Mouse (Mus musculus) brain, embryonic 14.5 days (tissue): ENCODE results near the gene Itga3.

Experiments used
- CTCF ChIP-seq: fragments of 200-500 bp; IDR thresholded peaks from 2 replicates; pipeline ENCODE4 v1.5.1; 2012; ENCODE audit warnings: inconsistent platforms, mild to moderate bottlenecking, moderate library complexity, borderline replicate concordance; ENCODE audit not compliant: insufficient read depth, insufficient read length; ENCODE audit errors: extremely low read depth
- POLR2A ChIP-seq: fragments of 200-500 bp; IDR thresholded peaks from 2 replicates; pipeline ENCODE4 v1.6.1; 2012; ENCODE audit warnings: mild to moderate bottlenecking, inconsistent platforms, borderline replicate concordance; ENCODE audit not compliant: poor library complexity, insufficient read depth, insufficient read length, severe bottlenecking; ENCODE audit errors: extremely low read depth

DNA sequence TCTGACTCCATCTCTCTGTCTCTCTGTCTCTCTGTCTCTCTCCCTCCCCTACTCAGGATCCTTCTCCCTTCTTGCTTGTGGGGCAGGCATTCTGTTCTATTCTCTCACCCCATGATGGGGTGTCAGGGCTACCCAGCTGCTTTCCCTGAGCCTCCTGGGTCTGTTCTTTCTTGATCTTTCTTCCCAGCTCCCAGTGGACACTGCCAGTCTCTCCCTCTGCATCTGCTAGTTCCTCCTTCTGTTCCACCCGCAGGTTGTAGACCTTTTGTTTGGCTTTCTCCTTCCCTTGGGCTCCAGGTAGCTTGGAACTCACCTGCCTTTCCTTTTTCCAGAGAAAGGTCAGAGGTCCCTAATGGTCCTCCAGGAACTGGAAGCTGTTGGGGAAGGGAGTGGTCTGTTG is 65.2 kb downstream of the Itga3 start:
- no peak for TF ChIP-seq CTCF
- no peak for TF ChIP-seq POLR2A
